Mouse (Mus musculus) heart, embryonic 13.5 days (tissue): ENCODE results near the gene Nav2. TPM values are rescaled to one million over a fixed set of nuclear protein-coding genes. Genes with fewer than 3 reads are reported as not detected.
A peak's percentile ranks its signal among the peaks of the same experiment; 100 is the strongest.

Experiments used
- ATAC-seq: fragments of 200-750 bp; cut with Nextera tagmentation; 2 replicates; pipeline ENCODE4 v1.8.0; 2017; ENCODE audit warnings: moderate TSS enrichment; ENCODE audit not compliant: insufficient number of reproducible peaks, low FRiP score, low TSS enrichment; ENCODE audit errors: extremely low read depth
- H3K27ac ChIP-seq: fragments of 300-500 bp; sonication (generic); replicated peaks from 2 replicates; pipeline ENCODE4 v1.5.1; 2015; ENCODE audit warnings: moderate library complexity, mild to moderate bottlenecking, inconsistent platforms
- H3K27me3 ChIP-seq: fragments of 300-500 bp; sonication (generic); replicated peaks from 2 replicates; pipeline ENCODE4 v1.6.1; 2015; ENCODE audit warnings: mild to moderate bottlenecking, inconsistent platforms
- H3K36me3 ChIP-seq: fragments of 300-500 bp; sonication (generic); 2 replicates; pipeline ENCODE4 v1.6.1; 2015; ENCODE audit warnings: mild to moderate bottlenecking, inconsistent platforms
- H3K4me1 ChIP-seq: fragments of 300-500 bp; sonication (generic); 2 replicates; pipeline ENCODE4 v1.6.1; 2015; ENCODE audit warnings: inconsistent platforms
- H3K4me2 ChIP-seq: fragments of 300-500 bp; sonication (generic); 2 replicates; pipeline ENCODE4 v1.6.1; 2015; ENCODE audit warnings: inconsistent platforms, mild to moderate bottlenecking, moderate library complexity
- H3K4me3 ChIP-seq: fragments of 300-500 bp; sonication (generic); 2 replicates; pipeline ENCODE4 v1.5.1; 2015; ENCODE audit warnings: moderate library complexity, mild to moderate bottlenecking, inconsistent platforms
- H3K9ac ChIP-seq: fragments of 300-500 bp; sonication (generic); 2 replicates; pipeline ENCODE4 v1.6.1; 2015; ENCODE audit warnings: inconsistent platforms, mild to moderate bottlenecking, moderate library complexity
- H3K9me3 ChIP-seq: fragments of 300-500 bp; sonication (generic); 2 replicates; pipeline ENCODE4 v1.6.1; 2016; ENCODE audit warnings: inconsistent platforms
- WGBS: fragments of 180-500 bp; shearing (Covaris S2); methylation state at CpG from one replicate; pipeline ENCODE4 v1.1.7; 2015; ENCODE audit warnings: mixed read lengths; 5-methylcytosine and 5-hydroxymethylcytosine counted together
- polyA plus RNA-seq: library from polyadenylated mRNA; unstranded; fragments of >200 nt; fragmentation: Nextera tagmentation; extraction: Ambion mirVana; gene quantifications from 2 replicates; pipeline ENCODE4 v1.2.1, GENCODE M21; 2015

The Nav2 gene
- polyA plus RNA-seq, 1 experiment from 2014 or later = 25.3 TPM

DNA sequence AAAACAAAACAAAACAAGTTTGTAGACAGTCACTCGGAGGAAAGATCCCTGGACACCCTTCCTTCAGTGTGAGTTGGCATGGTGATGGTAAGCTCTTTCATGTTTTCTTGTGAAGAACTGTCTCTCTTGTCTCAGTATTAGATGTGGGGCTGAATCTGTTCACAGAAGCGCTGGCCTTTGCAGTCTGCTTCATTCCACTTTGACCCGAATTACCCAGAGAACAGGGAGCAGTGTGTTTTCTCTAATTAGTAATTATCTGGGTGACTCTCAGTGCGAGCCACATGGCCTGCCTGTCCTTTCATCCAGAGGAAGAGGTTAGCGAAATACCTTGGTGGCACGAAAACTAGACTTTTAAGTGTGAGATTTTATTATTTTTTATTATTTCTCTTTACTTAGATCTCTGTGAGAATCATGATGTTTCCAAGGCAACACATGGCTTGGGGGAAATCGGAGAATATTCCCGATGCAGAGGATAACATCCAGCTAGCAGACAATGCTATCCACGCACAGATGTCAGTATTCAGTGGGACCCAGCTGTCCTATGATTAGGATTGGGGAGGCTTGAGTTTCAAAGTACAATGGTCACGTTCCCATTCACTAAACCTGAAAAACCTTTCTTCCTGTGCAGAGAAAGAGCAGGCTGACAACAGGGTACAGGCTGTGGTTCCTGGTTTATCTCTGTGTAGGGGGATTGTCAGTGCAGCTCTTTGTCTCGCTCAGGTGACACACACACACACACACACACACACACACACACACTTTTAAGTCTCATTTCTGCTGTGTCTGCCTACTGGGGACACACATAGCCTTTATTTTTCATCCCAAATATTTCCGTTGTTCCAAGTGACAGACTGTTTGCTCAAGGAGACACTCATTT, 6.4 kb downstream of the Nav2 start:
- Histone ChIP-seq H3K4me2 (no peak overlapping the region), H3K27me3 (no peaks in the 10 kb centered on the region), H3K4me1 (peaks cover 14% of the 10 kb centered on the region), H3K27ac (no peak overlapping the region), H3K9me3 (no peaks in the 10 kb centered on the region), H3K36me3 (no peaks in the 10 kb centered on the region), H3K4me3 (no peak overlapping the region), H3K9ac (no peak overlapping the region)
- 68% methylated on average over 12 of the region's 12 CpGs for WGBS
- ATAC-seq = no peak

DNA sequence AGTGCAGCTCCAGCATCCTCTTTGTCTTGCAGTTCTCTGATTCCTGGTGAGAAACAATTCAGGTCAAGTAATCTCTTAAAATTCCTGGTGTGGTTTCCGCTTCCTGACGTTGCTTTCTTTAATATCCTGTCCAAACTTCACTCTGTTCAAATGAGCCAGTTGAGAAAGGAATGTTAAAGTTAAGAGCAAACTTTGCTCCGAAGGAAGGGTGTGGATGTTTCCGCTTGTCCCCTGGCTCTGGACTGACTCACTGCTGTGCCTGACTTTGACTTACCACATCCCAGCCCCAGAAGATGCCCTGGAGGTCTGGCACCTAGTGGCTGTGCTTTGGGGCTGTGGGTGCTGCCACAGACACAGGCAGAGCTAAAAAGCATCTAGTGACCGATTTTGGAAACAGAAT, 8.9 kb downstream of the Nav2 start:
- H3K4me3 ChIP-seq = no peak overlapping the region
- peaks cover 14% of the 10 kb centered on the region for H3K4me1 ChIP-seq
- no peak overlapping the region for H3K9ac ChIP-seq
- H3K27me3 ChIP-seq = no peaks in the 10 kb centered on the region
- no peaks in the 10 kb centered on the region for H3K9me3 ChIP-seq
- peak overlapping the region; percentile 56; the same call in 1 of the 2 replicates for H3K27ac ChIP-seq
- ATAC-seq = no peak
- 25% methylated on average over 5 of the region's 5 CpGs for WGBS
- no peaks in the 10 kb centered on the region for H3K36me3 ChIP-seq
- H3K4me2 ChIP-seq = no peak overlapping the region

DNA sequence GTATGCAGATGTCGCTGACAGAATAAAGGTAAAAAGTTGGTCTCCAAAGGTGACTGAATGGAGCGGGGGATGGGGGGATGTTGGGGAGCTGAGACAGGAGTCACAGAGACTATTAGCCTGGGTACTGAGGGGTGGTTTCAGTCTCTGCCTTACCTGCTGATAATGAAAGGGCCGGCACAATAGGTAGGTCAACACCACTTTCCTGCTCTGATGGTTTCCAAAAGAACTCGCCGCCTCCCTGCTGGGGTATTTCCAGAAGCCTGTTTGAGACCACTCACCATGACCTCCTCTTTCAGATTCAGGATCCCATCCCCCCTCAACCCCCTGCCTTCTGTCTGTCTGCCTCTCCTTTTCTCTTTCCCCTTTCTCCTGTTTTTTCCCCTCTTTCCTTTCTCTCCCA, 9.5 kb downstream of the Nav2 start:
- H3K27ac ChIP-seq = peak overlapping the region; percentile 30; the same call in 1 of the 2 replicates
- WGBS = 28% methylated on average over 5 of the region's 5 CpGs

DNA sequence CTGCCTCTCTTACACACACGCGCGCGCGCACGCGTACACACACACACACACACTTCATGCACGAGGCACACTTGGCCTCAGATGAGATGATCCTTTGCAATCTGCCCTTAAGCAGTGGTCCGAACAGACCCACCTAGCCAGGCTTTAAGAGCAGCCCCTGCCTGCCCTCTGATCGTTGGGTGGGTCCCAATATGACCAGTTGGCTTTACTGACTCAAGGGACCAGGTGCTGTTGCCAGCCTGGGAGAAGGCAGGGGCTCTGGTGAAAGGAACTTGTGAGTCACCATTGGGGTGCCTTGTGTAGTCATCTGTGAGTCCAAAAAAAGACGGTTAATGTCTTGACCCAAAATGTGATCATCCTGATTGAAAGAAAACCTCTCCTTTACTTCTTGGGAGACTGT, 9.9 kb downstream of the Nav2 start:
- Histone ChIP-seq H3K36me3 (no peaks in the 10 kb centered on the region), H3K27me3 (no peaks in the 10 kb centered on the region), H3K9me3 (no peaks in the 10 kb centered on the region), H3K4me2 (no peak overlapping the region), H3K4me1 (peaks cover 14% of the 10 kb centered on the region), H3K27ac (no peak overlapping the region), H3K4me3 (no peak overlapping the region), H3K9ac (no peak overlapping the region)
- ATAC-seq = no peak
- 50% methylated on average over 11 of the region's 11 CpGs for WGBS

More for the DNA sequence above, 9.5 kb downstream of the Nav2 start:
- Histone ChIP-seq H3K9me3 (no peaks in the 10 kb centered on the region), H3K27me3 (no peaks in the 10 kb centered on the region), H3K4me1 (peaks cover 14% of the 10 kb centered on the region), H3K4me3 (no peak overlapping the region), H3K36me3 (no peaks in the 10 kb centered on the region), H3K4me2 (no peak overlapping the region), H3K9ac (no peak overlapping the region)
- ATAC-seq = no peak

DNA sequence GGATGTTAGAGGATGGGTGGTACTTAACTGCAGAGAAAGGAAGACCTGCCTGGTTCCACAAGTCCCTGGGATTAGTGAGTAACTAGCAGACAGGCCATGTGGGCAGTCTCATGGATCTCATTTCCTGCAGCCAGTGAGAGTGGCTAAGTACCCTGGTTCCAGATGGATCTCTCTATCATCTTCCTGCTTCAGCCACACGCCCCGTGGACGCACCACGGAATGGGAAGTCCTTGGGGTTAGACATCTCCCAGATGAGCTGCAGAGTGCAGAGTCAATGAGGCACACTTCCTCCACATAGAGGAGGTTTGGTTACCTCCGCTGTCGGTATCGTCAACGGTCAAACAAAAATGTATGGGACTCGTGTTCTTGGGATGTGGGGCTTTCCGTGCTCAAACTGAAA, 15.1 kb downstream of the Nav2 start:
- Histone ChIP-seq H3K9ac (no peak overlapping the region), H3K9me3 (no peaks in the 10 kb centered on the region), H3K4me3 (no peak overlapping the region), H3K36me3 (no peaks in the 10 kb centered on the region), H3K4me2 (no peak overlapping the region), H3K4me1 (peaks cover 26% of the 10 kb centered on the region), H3K27ac (no peak overlapping the region), H3K27me3 (no peaks in the 10 kb centered on the region)
- WGBS = 69% methylated on average over 10 of the region's 10 CpGs
- ATAC-seq = no peak

DNA sequence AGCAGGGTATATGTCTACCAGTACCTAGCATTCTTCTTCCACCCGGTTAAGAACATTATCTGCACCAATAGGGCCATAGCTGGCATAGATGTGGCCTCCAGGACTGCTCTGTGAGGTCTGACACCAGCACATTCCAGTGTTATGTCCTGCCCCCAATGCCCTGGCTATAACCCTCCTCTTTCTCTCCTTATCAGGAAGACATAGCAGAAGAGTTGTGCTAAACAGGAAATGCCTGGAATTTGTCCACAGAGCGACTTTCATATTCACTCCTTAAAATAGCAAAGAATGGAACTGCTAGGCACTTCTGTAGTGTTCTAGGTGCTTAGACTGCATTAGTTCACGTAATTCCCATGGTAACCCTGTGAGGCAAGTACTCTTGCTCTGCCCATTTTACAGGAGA, 16.7 kb downstream of the Nav2 start:
- peak overlapping the region; percentile 51 for H3K27ac ChIP-seq
- H3K4me3 ChIP-seq = no peak overlapping the region
- no peaks in the 10 kb centered on the region for H3K9me3 ChIP-seq
- ATAC-seq = peak; percentile 57; the same call in 1 of the 2 replicates
- H3K27me3 ChIP-seq = no peaks in the 10 kb centered on the region
- H3K9ac ChIP-seq = no peak overlapping the region
- no peak overlapping the region for H3K4me2 ChIP-seq
- WGBS = 24% methylated on average over 3 of the region's 3 CpGs
- H3K4me1 ChIP-seq = peaks cover 26% of the 10 kb centered on the region
- no peaks in the 10 kb centered on the region for H3K36me3 ChIP-seq

DNA sequence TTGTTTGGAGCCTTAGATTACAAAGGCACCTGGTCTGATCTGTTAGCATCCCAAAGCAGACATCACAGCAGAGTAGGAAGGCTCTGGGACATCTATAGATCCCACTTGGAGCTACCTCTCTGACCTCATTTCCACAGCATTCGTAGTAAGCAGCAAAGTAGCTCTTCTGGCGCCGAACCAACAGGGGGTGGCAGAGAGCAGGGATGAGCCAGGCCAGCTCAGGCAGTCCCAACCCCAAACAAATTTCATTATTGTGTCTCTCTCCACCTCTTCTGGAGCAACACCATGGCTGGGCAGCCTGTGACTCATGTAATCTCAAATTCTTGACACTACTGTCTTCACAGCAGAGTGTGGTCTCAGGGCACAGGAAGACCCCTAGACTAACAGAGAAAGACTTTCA, 19.8 kb downstream of the Nav2 start:
- 12% methylated on average over 3 of the region's 3 CpGs for WGBS
- H3K36me3 ChIP-seq = no peaks in the 10 kb centered on the region
- H3K27ac ChIP-seq = no peak overlapping the region
- no peak overlapping the region for H3K9ac ChIP-seq
- H3K27me3 ChIP-seq = no peaks in the 10 kb centered on the region
- no peak for ATAC-seq
- no peak overlapping the region for H3K4me3 ChIP-seq
- H3K4me2 ChIP-seq = no peak overlapping the region
- H3K4me1 ChIP-seq = peaks cover 29% of the 10 kb centered on the region
- no peaks in the 10 kb centered on the region for H3K9me3 ChIP-seq

DNA sequence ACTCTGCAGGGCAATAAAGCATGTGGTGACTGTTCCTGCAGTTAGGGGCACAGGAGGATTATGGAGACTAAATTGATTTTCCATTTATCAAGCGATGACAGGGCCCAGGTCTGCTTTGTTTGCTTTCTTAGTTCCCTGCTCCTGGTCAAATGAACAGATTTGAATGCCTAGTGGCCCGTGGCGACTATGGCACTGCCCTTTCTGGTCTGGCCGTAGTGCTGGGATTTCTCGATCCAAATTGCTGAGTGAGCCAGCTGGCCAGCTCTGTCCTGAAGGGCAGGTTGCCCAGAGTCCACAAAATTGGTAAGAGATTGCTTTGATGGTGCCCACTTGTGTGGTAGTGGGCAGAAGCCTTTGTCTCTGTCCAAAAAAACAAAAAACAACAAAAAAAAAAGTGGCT, 21.9 kb downstream of the Nav2 start:
- Histone ChIP-seq H3K4me3 (no peak overlapping the region), H3K27ac (no peak overlapping the region), H3K9ac (no peak overlapping the region), H3K36me3 (no peaks in the 10 kb centered on the region), H3K4me2 (no peak overlapping the region), H3K27me3 (no peaks in the 10 kb centered on the region), H3K9me3 (no peaks in the 10 kb centered on the region), H3K4me1 (peaks cover 15% of the 10 kb centered on the region)
- WGBS = 64% methylated on average over 5 of the region's 5 CpGs
- no peak for ATAC-seq

DNA sequence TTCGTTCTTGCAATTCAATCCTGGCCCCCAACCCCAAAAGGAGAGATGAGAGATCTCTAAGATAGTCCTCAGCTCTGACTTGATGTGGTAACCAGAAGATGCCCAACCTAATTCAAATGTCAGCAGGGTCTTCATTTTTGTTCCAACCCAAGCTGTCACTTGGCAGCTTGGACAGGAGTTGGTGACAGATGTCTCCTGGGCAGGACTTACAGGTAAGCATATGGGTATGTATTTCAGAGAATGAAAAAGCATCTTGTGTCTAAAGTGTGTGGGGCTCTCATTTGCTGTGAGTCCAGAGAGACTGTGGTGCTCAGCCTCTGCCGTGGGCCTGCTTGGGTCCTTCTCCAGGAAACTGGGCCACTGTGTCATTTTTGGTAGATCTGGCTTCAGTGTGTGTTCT, 23.6 kb downstream of the Nav2 start:
- Histone ChIP-seq H3K9me3 (no peaks in the 10 kb centered on the region), H3K9ac (no peak overlapping the region), H3K27ac (no peak overlapping the region), H3K4me3 (no peak overlapping the region), H3K27me3 (no peaks in the 10 kb centered on the region), H3K4me1 (0 out of 2 replicates have a peak, but pooled peaks cover 5% of the 10 kb centered on the region), H3K4me2 (no peak overlapping the region), H3K36me3 (no peaks in the 10 kb centered on the region)
- ATAC-seq = no peak
- 84% methylated on average over 2 of the region's 2 CpGs for WGBS

DNA sequence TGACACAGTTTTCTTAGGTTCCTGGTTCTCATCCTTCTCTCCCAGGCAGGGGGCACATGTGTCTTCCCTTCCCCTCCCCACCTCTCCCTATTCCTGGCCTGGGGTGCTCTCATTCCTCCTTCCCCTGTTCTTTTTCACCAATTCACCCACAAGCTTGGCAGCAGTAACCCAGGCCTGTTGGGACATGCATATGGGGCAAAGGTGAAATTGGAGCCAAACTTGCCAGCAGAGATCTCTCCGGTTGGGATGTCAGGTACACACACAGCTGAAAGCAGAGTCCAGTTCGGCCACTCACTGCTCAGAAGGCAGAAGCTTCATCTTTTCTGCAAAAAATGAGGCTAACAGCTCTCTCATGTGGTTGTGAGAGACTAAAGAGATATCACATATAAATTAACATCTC, 26.3 kb downstream of the Nav2 start:
- ATAC-seq = no peak
- H3K4me2 ChIP-seq = no peak overlapping the region
- no peaks in the 10 kb centered on the region for H3K36me3 ChIP-seq
- H3K27me3 ChIP-seq = no peaks in the 10 kb centered on the region
- H3K4me1 ChIP-seq = 0 out of 2 replicates have a peak, but pooled peaks cover 3% of the 10 kb centered on the region
- no peak overlapping the region for H3K27ac ChIP-seq
- H3K9ac ChIP-seq = no peak overlapping the region
- H3K9me3 ChIP-seq = no peaks in the 10 kb centered on the region
- 86% methylated on average over 2 of the region's 2 CpGs for WGBS
- no peak overlapping the region for H3K4me3 ChIP-seq

DNA sequence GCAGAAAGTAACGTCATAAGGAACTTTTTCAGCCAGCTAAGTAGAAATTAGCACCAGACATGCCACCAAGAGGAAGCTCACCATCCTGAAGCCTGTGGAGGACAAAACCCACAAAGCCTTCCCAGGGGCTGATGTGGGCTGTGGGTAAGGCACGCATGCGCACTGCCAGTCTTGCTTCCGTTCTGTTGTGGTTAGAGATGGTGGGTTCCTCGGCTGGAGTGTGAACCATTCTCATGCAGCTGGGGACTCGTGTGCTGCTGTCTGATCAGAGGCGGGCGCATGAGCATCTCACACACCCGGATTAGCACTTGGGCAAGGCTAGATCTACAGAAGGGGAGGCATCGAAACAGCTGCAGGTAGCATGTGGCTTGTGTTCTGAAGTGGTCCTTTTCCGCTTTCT, 29.0 kb downstream of the Nav2 start:
- Histone ChIP-seq H3K9me3 (no peaks in the 10 kb centered on the region), H3K27ac (no peak overlapping the region), H3K4me3 (no peak overlapping the region), H3K9ac (no peak overlapping the region), H3K4me2 (no peak overlapping the region), H3K4me1 (0 out of 2 replicates have a peak, but pooled peaks cover 3% of the 10 kb centered on the region), H3K36me3 (no peaks in the 10 kb centered on the region), H3K27me3 (no peaks in the 10 kb centered on the region)
- WGBS = 77% methylated on average over 11 of the region's 11 CpGs
- no peak for ATAC-seq

DNA sequence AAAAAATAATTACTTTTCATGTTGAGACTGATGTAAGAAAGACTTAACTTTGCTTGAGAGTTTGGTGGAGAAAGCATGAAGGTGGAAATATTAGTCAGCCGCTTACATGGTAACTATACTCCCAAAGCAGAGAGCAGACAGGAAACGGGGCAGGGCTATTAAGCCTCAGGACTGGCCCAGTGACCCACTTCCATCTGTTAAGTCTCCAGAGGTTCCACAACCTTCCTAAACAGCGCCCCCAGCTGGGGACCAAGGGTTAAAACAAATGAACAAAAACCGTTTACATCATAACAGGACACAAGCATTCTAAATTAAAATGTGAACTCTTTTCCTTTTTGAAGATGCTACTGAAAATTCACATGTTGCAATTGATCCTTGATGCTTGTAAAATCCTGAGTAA, 29.7 kb downstream of the Nav2 start:
- WGBS = 35% methylated on average over 4 of the region's 4 CpGs
- Histone ChIP-seq H3K4me3 (no peak overlapping the region), H3K27ac (no peak overlapping the region), H3K9me3 (no peaks in the 10 kb centered on the region), H3K36me3 (no peaks in the 10 kb centered on the region), H3K4me1 (no peaks in the 10 kb centered on the region), H3K4me2 (no peak overlapping the region), H3K27me3 (no peaks in the 10 kb centered on the region), H3K9ac (no peak overlapping the region)
- ATAC-seq = no peak
